Mouse (Mus musculus) forebrain, embryonic 13.5 days (tissue): ENCODE results near the gene Padi3. TPM values are rescaled to one million over a fixed set of nuclear protein-coding genes. Genes with fewer than 3 reads are reported as not detected.

Experiments
- ATAC-seq: fragments of 200-750 bp; cut with Nextera tagmentation; 2 replicates; pipeline ENCODE4 v1.8.0; 2017
- H3K27ac ChIP-seq: fragments of 300-500 bp; sonication (generic); 2 replicates; pipeline ENCODE4 v1.5.1; 2015; ENCODE audit warnings: inconsistent platforms, mild to moderate bottlenecking, moderate library complexity
- H3K27me3 ChIP-seq: fragments of 300-500 bp; sonication (generic); 2 replicates; pipeline ENCODE4 v1.6.1; 2015; ENCODE audit warnings: mild to moderate bottlenecking, inconsistent platforms
- H3K36me3 ChIP-seq: fragments of 300-500 bp; sonication (generic); 2 replicates; pipeline ENCODE4 v1.6.1; 2015; ENCODE audit warnings: mild to moderate bottlenecking, inconsistent platforms; ENCODE audit not compliant: poor library complexity, severe bottlenecking
- H3K4me1 ChIP-seq: fragments of 300-500 bp; sonication (generic); 2 replicates; pipeline ENCODE4 v1.6.1; 2015; ENCODE audit warnings: inconsistent platforms
- H3K4me2 ChIP-seq: fragments of 300-500 bp; sonication (generic); 2 replicates; pipeline ENCODE4 v1.6.1; 2015; ENCODE audit warnings: inconsistent platforms, mild to moderate bottlenecking, moderate library complexity
- H3K4me3 ChIP-seq: fragments of 300-500 bp; sonication (generic); 2 replicates; pipeline ENCODE4 v1.5.1; 2015; ENCODE audit warnings: mild to moderate bottlenecking, inconsistent platforms
- H3K9ac ChIP-seq: fragments of 300-500 bp; sonication (generic); 2 replicates; pipeline ENCODE4 v1.6.1; 2015; ENCODE audit warnings: mild to moderate bottlenecking, inconsistent platforms
- H3K9me3 ChIP-seq: fragments of 300-500 bp; sonication (generic); replicated peaks from 2 replicates; pipeline ENCODE4 v1.6.1; 2016; ENCODE audit warnings: inconsistent platforms
- WGBS: fragments of 180-500 bp; shearing (Covaris S2); methylation state at CpG from one replicate; pipeline ENCODE4 v1.1.7; 2015; 5-methylcytosine and 5-hydroxymethylcytosine counted together
- polyA plus RNA-seq: library from polyadenylated mRNA; unstranded; fragments of >200 nt; fragmentation: Nextera tagmentation; extraction: Ambion mirVana; gene quantifications from 2 replicates; pipeline ENCODE4 v1.2.1, GENCODE M21; 2015

The Padi3 gene
- polyA plus RNA-seq, 1 experiment from 2014 or later, result not detected

DNA sequence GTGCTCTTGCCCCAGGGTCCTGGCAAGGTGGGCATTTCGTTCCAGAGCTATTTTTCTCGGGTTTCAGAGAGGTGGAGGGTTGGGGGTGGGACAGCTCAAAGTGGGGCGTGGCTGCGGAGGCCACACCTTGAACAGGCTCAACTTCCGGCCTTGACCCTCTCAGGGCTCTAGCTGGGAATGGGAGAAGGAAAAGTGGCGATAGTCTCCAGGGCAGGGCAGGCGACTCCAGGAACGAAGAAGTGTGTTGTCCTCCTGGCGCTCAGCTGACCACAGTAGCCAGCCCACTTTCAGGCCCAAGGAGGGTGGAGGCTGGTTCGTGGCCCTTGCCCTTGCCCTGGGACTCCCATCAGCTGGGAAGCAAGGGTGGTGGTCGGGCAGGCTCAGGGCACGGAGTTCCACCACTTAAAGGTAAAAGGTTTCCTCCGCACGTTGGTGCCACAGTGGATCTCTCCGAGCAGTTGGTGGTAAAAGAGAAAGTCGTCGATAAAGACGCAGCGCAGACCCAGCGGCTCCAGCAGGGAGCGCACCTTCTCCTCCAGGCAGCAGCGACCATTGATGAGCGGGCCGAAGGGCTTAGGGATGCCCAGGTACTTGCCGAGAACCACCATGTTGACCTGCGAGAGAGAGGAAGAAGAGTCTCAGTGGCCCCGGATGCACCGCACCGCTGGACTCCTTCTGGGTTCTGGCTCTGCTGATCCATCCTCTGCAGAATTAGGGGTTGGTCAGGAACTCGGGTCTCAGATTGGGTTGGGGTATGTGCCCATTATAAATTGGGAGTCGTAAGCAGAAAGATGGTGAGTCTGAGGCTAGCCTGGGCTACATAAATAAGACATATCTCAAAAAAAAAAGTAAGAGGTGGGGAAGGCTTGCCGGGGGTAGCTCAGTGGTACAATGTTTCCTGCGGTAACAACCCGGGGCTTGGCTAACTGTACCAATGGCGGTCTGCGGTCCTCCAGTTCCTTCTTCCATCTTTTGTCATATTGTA, 4.1 kb upstream of the Padi3 start:
- H3K36me3 ChIP-seq, result no peaks in the 10 kb centered on the region
- H3K9ac ChIP-seq, result no peak overlapping the region
- peaks cover 14% of the 10 kb centered on the region; the same call in 1 of the 2 replicates for H3K27me3 ChIP-seq
- H3K4me2 ChIP-seq, result peak overlapping the region; percentile 51
- no peaks in the 10 kb centered on the region for H3K9me3 ChIP-seq
- 24% methylated on average over 36 of the region's 36 CpGs for WGBS
- peaks cover 27% of the 10 kb centered on the region for H3K4me1 ChIP-seq
- peak overlapping the region; percentile 22; the same call in 1 of the 2 replicates for H3K4me3 ChIP-seq
- H3K27ac ChIP-seq, result no peak overlapping the region
- ATAC-seq, result no peak

GRCm38 (mm10) chr4:140813358-140814185, 3.1 kb upstream of the Padi3 start:
- Histone ChIP-seq H3K9ac (no peak overlapping the region), H3K36me3 (no peaks in the 10 kb centered on the region), H3K27ac (no peak overlapping the region), H3K4me3 (no peak overlapping the region), H3K27me3 (peaks cover 14% of the 10 kb centered on the region; the same call in 1 of the 2 replicates), H3K4me1 (peaks cover 27% of the 10 kb centered on the region), H3K9me3 (no peaks in the 10 kb centered on the region), H3K4me2 (peak overlapping the region; percentile 51)
- ATAC-seq, result no peak
- WGBS, result 17% methylated on average over 13 of the region's 13 CpGs

GRCm38 (mm10) chr4:140812609-140813008, 2.2 kb upstream of the Padi3 start:
- no peak for ATAC-seq
- Histone ChIP-seq H3K27ac (no peak overlapping the region), H3K36me3 (no peaks in the 10 kb centered on the region), H3K27me3 (peaks cover 14% of the 10 kb centered on the region; the same call in 1 of the 2 replicates), H3K9ac (no peak overlapping the region), H3K4me3 (no peak overlapping the region), H3K4me2 (peak overlapping the region; percentile 12), H3K4me1 (peaks cover 27% of the 10 kb centered on the region), H3K9me3 (no peaks in the 10 kb centered on the region)
- 33% methylated on average over 10 of the region's 14 CpGs for WGBS

DNA sequence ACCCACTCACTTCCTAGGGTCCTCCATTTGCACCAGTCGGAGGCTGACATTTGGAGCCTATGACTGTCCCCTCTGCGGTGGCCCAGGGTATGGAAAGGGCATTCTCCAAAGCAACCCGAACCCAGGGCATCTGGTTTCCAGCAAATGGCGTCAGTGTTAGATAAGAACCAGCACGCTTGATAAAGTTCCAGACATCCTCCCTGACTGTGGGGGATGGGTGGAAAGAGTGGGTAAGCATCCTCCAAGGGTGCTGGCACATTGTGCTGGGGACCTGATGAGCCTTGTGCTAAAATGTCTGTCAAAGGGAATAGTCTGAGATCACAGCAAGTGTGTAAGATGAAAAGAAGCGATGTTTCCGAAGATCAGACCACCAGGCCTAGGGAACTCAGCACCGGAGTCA, 1.7 kb upstream of the Padi3 start:
- Histone ChIP-seq H3K27ac (no peak overlapping the region), H3K9me3 (no peaks in the 10 kb centered on the region), H3K27me3 (peaks cover 14% of the 10 kb centered on the region; the same call in 1 of the 2 replicates), H3K9ac (no peak overlapping the region), H3K36me3 (no peaks in the 10 kb centered on the region), H3K4me3 (no peak overlapping the region), H3K4me1 (peaks cover 27% of the 10 kb centered on the region), H3K4me2 (no peak overlapping the region)
- ATAC-seq, result no peak
- WGBS, result 84% methylated on average over 8 of the region's 8 CpGs

- Histone ChIP-seq H3K36me3 (no peaks in the 10 kb centered on the region), H3K4me3 (no peak overlapping the region), H3K9me3 (no peaks in the 10 kb centered on the region), H3K27ac (no peak overlapping the region), H3K27me3 (0 out of 2 replicates have a peak, but pooled peaks cover 7% of the 10 kb centered on the region), H3K4me2 (no peak overlapping the region), H3K4me1 (peaks cover 22% of the 10 kb centered on the region), H3K9ac (no peak overlapping the region)
- no peak for ATAC-seq
- WGBS, result 84% methylated on average over 8 of the region's 8 CpGs
These were observed 1.3 kb downstream of the Padi3 start for GRCm38 (mm10) chr4:140809118-140809517.

DNA sequence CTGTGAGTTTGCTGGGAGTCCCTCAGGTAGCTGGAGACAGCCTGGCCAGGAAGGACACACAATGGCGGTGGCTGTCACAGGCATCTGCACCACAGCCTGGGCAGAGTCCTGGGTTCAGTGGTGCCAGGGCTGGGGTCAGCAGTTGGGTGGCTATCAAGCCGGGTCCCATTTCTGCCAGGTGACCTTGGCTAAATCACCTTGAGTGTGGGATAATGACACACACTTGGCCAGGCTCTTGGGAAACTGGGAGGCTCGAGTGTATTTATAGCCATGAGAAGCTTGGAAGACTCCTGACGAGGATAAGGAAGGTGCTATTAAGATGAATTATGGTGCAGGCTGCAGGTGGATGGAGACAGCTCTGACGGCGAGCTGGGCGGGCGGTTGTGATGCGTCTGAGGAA, 5.8 kb downstream of the Padi3 start:
- no peaks in the 10 kb centered on the region; the same call in 1 of the 2 replicates for H3K27me3 ChIP-seq
- H3K4me3 ChIP-seq, result no peak overlapping the region
- 88% methylated on average over 9 of the region's 9 CpGs for WGBS
- no peaks in the 10 kb centered on the region for H3K4me1 ChIP-seq
- H3K27ac ChIP-seq, result no peak overlapping the region
- no peaks in the 10 kb centered on the region for H3K36me3 ChIP-seq
- no peak for ATAC-seq
- no peak overlapping the region for H3K4me2 ChIP-seq
- no peak overlapping the region for H3K9ac ChIP-seq
- H3K9me3 ChIP-seq, result no peaks in the 10 kb centered on the region

DNA sequence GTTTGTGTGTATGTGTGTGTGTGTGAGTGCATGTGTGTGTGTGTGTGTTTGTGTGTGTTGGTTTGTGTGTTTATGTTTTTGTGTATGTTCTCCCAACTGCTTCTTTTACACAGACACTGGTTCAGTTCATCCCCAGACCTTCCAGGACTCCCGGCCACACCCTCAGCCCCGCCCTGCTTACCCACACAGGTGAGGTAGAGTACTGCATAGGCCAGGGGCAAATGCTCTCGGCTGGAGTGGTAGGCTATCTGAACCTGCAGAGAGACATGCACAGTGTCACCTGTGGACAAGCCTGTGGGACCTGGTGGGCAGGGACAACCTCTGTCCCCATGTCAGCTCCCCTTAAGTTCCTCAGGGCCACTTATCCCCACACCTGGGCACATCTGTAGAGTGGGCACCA, 9.1 kb downstream of the Padi3 start:
- no peaks in the 10 kb centered on the region for H3K4me1 ChIP-seq
- ATAC-seq, result no peak
- 81% methylated on average over 3 of the region's 3 CpGs for WGBS
- no peak overlapping the region for H3K27ac ChIP-seq
- no peaks in the 10 kb centered on the region for H3K36me3 ChIP-seq
- H3K9me3 ChIP-seq, result no peaks in the 10 kb centered on the region
- no peak overlapping the region for H3K4me3 ChIP-seq
- no peak overlapping the region for H3K4me2 ChIP-seq
- H3K27me3 ChIP-seq, result peaks cover 4% of the 10 kb centered on the region; the same call in 1 of the 2 replicates
- no peak overlapping the region for H3K9ac ChIP-seq

DNA sequence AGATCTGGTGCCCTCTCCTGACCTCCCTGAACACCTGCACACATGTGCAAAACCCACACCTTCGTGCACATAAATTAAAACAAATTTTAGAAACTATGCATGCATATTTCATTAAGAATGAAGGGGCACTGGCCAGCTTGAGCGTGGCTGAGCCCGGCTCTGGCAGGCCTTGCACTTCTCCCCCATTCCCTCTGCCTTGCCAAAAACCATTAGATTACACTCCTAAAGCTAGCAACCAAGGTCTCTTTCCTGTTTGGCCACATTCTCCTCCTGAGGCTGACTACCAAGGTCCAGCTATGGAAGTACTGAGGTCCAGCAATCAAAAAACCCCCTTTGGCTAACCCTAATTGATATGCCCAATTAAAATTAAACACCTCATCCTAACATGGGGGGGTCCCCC, 13.7 kb downstream of the Padi3 start:
- Histone ChIP-seq H3K4me2 (no peak overlapping the region), H3K27me3 (0 out of 2 replicates have a peak, but pooled peaks cover 4% of the 10 kb centered on the region), H3K9me3 (no peaks in the 10 kb centered on the region), H3K36me3 (no peaks in the 10 kb centered on the region), H3K4me1 (no peaks in the 10 kb centered on the region), H3K4me3 (no peak overlapping the region), H3K27ac (no peak overlapping the region), H3K9ac (no peak overlapping the region)
- no peak for ATAC-seq
- WGBS, result 82% methylated on average over 3 of the region's 3 CpGs

DNA sequence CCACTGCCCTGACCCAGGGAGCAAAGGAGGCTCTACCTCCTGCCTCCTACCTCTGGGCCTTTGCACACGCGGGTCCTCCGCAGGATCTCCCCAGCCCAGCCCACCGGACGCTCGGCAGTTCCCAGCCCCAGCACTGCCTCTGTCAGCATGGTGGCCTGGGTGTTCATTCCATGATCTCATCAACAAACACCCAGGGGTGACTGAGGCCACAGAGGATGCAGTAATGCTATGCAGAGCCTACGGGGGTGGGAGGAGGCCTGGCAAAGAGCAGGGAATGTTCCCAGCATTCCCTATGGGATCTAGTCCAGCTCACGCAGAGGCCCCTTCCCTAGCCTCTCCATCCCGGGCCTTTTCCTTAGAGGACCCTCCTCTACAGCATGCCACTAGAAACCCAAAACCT, 15.8 kb downstream of the Padi3 start:
- ATAC-seq, result no peak
- 84% methylated on average over 9 of the region's 9 CpGs for WGBS
- no peak overlapping the region for H3K4me3 ChIP-seq

DNA sequence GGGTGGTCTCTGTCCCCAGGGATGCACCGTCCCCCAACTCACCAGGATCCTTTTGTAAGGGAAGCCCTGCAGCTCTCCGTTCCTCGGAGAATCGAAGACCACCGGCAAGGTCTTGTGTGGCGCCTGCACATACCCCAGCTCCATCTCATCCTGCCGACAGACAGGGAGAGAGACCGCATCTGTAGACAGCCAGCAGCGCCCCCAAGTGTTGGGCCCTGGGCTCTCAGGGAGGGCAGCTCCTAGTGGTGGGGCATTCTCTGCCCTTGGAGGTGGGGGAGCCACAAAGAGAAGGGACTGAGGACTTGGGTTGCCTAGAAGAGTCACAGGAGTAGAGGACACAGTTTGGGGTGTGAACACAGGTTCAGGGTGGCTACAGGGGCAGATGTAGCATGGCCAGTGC, 16.7 kb downstream of the Padi3 start:
- 38% methylated on average over 9 of the region's 9 CpGs for WGBS
- ATAC-seq, result no peak
- Histone ChIP-seq H3K4me1 (no peaks in the 10 kb centered on the region), H3K9ac (no peak overlapping the region), H3K36me3 (no peaks in the 10 kb centered on the region), H3K9me3 (no peaks in the 10 kb centered on the region), H3K27me3 (0 out of 2 replicates have a peak, but pooled peaks cover 4% of the 10 kb centered on the region), H3K4me2 (no peak overlapping the region), H3K27ac (no peak overlapping the region), H3K4me3 (no peak overlapping the region)

More for the DNA sequence above, 15.8 kb downstream of the Padi3 start:
- Histone ChIP-seq H3K27me3 (0 out of 2 replicates have a peak, but pooled peaks cover 4% of the 10 kb centered on the region), H3K9ac (no peak overlapping the region), H3K4me2 (no peak overlapping the region), H3K27ac (no peak overlapping the region), H3K36me3 (no peaks in the 10 kb centered on the region), H3K4me1 (no peaks in the 10 kb centered on the region), H3K9me3 (no peaks in the 10 kb centered on the region)

GRCm38 (mm10) chr4:140792584-140792983, 17.9 kb downstream of the Padi3 start:
- Histone ChIP-seq H3K36me3 (no peaks in the 10 kb centered on the region), H3K27ac (no peak overlapping the region), H3K9ac (no peak overlapping the region), H3K9me3 (no peaks in the 10 kb centered on the region), H3K4me3 (no peak overlapping the region), H3K27me3 (no peaks in the 10 kb centered on the region), H3K4me2 (no peak overlapping the region), H3K4me1 (no peaks in the 10 kb centered on the region)
- 94% methylated on average over 7 of the region's 7 CpGs for WGBS
- no peak for ATAC-seq

GRCm38 (mm10) chr4:140791071-140791470, 19.4 kb downstream of the Padi3 start:
- Histone ChIP-seq H3K4me2 (no peak overlapping the region), H3K27me3 (no peaks in the 10 kb centered on the region), H3K27ac (no peak overlapping the region), H3K36me3 (no peaks in the 10 kb centered on the region), H3K4me3 (no peak overlapping the region), H3K9me3 (no peaks in the 10 kb centered on the region), H3K4me1 (no peaks in the 10 kb centered on the region), H3K9ac (no peak overlapping the region)
- no peak for ATAC-seq
- WGBS, result 79% methylated on average over 16 of the region's 16 CpGs
